Mouse (Mus musculus) liver, adult 2 months (tissue): Measurements from ENCODE around the gene Prelp. TPM values are rescaled to one million over a fixed set of nuclear protein-coding genes. Genes with fewer than 3 reads are reported as not detected.
A peak's percentile ranks its signal among the peaks of the same experiment; 100 is the strongest.

Experiments
- DNase-seq: peaks from one replicate; pipeline ENCODE4 v3.0.0-alpha.2; 2011; ENCODE audit warnings: low read depth, low spot score; ENCODE audit errors: extremely low read depth
- H3K27ac ChIP-seq: fragments of 200-500 bp; replicated peaks from 2 replicates; pipeline ENCODE4 v1.5.1; 2012; ENCODE audit warnings: low read depth, mild to moderate bottlenecking, control low read depth, inconsistent platforms, low read length; ENCODE audit not compliant: insufficient read depth
- H3K27me3 ChIP-seq: fragments of 200-500 bp; 2 replicates; pipeline ENCODE4 v1.6.1; 2012; ENCODE audit warnings: mild to moderate bottlenecking, moderate library complexity, low read length, inconsistent platforms; ENCODE audit not compliant: control insufficient read depth, insufficient read depth
- H3K36me3 ChIP-seq: fragments of 200-500 bp; 2 replicates; pipeline ENCODE4 v1.6.1; 2012; ENCODE audit warnings: low read length, inconsistent platforms; ENCODE audit not compliant: control insufficient read depth, insufficient read depth
- H3K4me1 ChIP-seq: fragments of 200-500 bp; 2 replicates; pipeline ENCODE4 v1.6.1; 2011; ENCODE audit warnings: low read length; ENCODE audit not compliant: control insufficient read depth, insufficient read depth
- H3K4me3 ChIP-seq: fragments of 200-500 bp; 2 replicates; pipeline ENCODE4 v1.5.1; 2011; ENCODE audit warnings: low read depth, mild to moderate bottlenecking, control low read depth, low read length, moderate library complexity; ENCODE audit not compliant: insufficient read depth
- H3K79me2 ChIP-seq: fragments of 200-500 bp; 2 replicates; pipeline ENCODE4 v1.6.1; 2012; ENCODE audit warnings: inconsistent platforms, mild to moderate bottlenecking, low read length, moderate library complexity; ENCODE audit not compliant: control insufficient read depth, insufficient read depth
- H3K9ac ChIP-seq: fragments of 200-500 bp; 2 replicates; pipeline ENCODE4 v1.6.1; 2012; ENCODE audit warnings: low read depth, mild to moderate bottlenecking, control low read depth, inconsistent platforms, low read length
- CTCF ChIP-seq: fragments of 200-500 bp; IDR thresholded peaks from 2 replicates; pipeline ENCODE4 v1.5.1; 2011; ENCODE audit warnings: low read depth, low read length, control low read depth
- POLR2A ChIP-seq: fragments of 200-500 bp; IDR thresholded peaks from 2 replicates; pipeline ENCODE4 v1.6.1; 2011; ENCODE audit warnings: low read length, control low read depth; ENCODE audit not compliant: insufficient read depth; ENCODE audit errors: extremely low read depth
- WGBS: fragments of 180-500 bp; shearing (Covaris S2); methylation state at CpG from one replicate; pipeline ENCODE4 v1.1.7; 2018; 5-methylcytosine and 5-hydroxymethylcytosine counted together
- polyA plus RNA-seq: library from polyadenylated mRNA; depleted of rRNA; stranded (reverse); fragments of >200 nt; gene quantifications from 2 replicates; pipeline ENCODE4 v1.2.3, GENCODE M21; 2012
- total RNA-seq: library from RNA; depleted of rRNA; stranded (reverse); fragments of >200 nt; gene quantifications from 2 replicates; pipeline ENCODE4 v1.2.3, GENCODE M21; 2014

The Prelp gene
- total and polyA plus RNA-seq, 2 experiments: 6.6 to 23.8 TPM

GRCm38 (mm10) chr1:133920876-133921275 is 338 bp downstream of the Prelp start:
- peak overlapping the region; percentile 60 for H3K9ac ChIP-seq
- DNase-seq: no peak
- no peaks in the 10 kb centered on the region for H3K36me3 ChIP-seq
- H3K79me2 ChIP-seq: no peaks in the 10 kb centered on the region
- 49% methylated on average over 3 of the region's 3 CpGs for WGBS
- TF ChIP-seq POLR2A: no peak
- no peak for TF ChIP-seq CTCF
- H3K4me3 ChIP-seq: peak overlapping the region; percentile 56
- H3K27ac ChIP-seq: peak overlapping the region; percentile 67
- H3K27me3 ChIP-seq: no peaks in the 10 kb centered on the region
- H3K4me1 ChIP-seq: peaks cover 18% of the 10 kb centered on the region

DNA sequence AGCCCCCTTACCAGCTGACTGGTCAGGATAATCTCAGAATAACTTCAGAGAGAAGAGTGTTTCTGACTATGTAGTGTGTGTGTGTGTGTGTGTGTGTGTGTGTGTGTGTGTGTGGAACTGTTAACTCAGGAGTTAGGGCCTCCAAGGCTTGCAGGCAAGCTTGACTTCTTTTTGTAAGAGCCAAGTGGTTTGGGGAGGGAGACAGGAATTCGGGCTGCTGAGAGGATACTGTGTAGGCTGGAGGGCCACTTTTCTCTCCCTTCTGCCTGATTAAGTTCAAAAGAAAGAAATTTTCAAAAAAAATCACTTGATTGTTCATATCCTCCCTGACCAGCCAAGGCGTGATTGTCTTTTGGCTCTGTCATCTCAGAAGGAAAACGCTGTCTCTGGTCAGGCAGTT is 813 bp downstream of the Prelp start:
- Histone ChIP-seq H3K79me2 (no peaks in the 10 kb centered on the region), H3K4me3 (peak overlapping the region; percentile 56), H3K9ac (peak overlapping the region; percentile 60), H3K4me1 (peaks cover 21% of the 10 kb centered on the region), H3K27ac (peak overlapping the region; percentile 67), H3K36me3 (no peaks in the 10 kb centered on the region), H3K27me3 (no peaks in the 10 kb centered on the region)
- no peak for TF ChIP-seq CTCF
- TF ChIP-seq POLR2A: no peak
- DNase-seq: no peak
- 74% methylated on average over 3 of the region's 3 CpGs for WGBS

DNA sequence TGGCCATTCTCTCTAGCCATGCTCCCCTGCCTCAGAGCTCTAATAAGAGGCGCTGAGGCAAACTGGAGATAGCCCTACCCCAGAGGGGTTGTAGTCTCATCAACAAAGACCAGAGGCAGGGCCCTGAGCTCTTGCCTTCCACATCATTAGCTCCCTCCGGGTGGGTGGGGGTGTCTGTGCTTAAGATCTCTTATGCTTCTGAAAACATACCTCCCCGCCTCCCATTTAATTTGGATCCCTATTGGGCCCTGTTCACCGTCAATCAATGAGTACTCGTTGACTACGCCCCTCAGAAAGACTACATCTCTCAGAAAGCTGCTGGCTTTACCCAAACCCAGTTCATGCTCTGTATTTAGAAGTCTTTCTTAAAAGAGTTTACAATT is 3.1 kb downstream of the Prelp start:
- H3K9ac ChIP-seq: peak overlapping the region; percentile 71; the same call in 1 of the 2 replicates
- no peaks in the 10 kb centered on the region for H3K79me2 ChIP-seq
- H3K36me3 ChIP-seq: no peaks in the 10 kb centered on the region
- peaks cover 21% of the 10 kb centered on the region for H3K4me1 ChIP-seq
- WGBS: 76% methylated on average over 6 of the region's 6 CpGs
- H3K4me3 ChIP-seq: peak overlapping the region; percentile 51
- peak overlapping the region; percentile 84 for H3K27ac ChIP-seq
- DNase-seq: peak; percentile 33
- TF ChIP-seq CTCF (no peak), POLR2A (no peak)
- H3K27me3 ChIP-seq: no peaks in the 10 kb centered on the region

DNA sequence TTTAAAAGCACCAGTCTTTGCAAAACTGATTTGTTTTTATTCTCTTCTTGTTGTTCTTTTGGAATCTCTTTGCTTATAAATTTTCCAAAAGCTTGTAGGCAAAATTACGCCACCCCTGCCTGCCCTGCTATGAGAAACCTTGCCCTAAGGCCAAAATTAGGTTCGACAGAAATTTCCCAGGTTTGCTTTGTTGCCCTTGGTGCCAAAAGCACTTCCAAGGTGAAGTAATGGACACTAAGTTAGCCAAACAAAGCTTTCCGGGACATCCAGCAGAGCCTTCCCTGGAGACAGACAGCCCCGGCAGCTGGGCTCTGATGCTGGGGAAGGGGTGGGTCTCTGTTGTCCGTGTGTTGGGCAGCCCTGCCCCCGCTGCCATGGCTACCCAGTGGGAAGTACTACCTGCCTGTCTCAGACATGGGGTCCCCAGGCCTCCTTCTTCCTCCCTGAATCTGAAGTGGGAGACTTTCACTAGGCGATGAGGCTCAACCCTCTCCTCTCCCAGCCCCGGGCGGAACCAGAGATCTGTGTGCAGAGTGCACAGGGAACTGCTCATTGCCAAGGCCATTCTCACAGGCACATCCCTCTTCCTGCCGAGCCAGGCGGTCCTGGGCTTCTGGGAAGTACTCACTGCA is 3.6 kb downstream of the Prelp start:
- Histone ChIP-seq H3K27ac (peak overlapping the region; percentile 84), H3K4me1 (peaks cover 21% of the 10 kb centered on the region), H3K27me3 (no peaks in the 10 kb centered on the region), H3K36me3 (no peaks in the 10 kb centered on the region), H3K4me3 (peak overlapping the region; percentile 51), H3K9ac (peak overlapping the region; percentile 71), H3K79me2 (no peaks in the 10 kb centered on the region)
- DNase-seq: peak; percentile 89
- 27% methylated on average over 11 of the region's 11 CpGs for WGBS
- no peak for TF ChIP-seq POLR2A
- TF ChIP-seq CTCF: no peak

DNA sequence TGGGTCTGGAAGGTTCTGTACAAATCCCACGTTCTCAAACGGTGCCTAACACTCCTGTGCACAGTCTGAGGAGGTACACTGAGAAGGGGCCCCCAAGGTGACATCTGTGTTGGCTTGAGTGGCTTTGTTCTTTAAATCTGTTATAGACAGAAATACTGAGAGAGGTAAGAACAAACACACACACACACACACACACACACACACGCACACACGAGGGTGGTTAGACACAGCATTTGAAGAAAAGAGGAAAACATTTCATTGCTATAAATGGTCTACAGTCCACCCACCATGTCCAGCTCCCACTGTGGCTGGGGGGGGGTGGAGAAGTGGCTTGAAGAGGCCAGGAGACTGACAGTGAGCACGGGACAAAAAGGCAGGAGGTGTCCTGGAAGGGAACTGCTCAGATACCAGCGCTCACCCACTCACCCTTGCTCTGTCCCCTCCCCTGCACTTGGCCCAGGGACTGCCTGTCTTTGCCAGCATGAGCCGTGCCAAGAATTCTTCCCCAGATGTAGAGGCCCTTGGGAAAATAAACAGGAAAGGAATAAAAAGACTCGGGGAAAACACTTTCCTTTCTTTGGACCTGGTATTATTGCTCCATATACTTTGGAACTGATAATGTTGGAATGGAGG is 5.4 kb downstream of the Prelp start:
- TF ChIP-seq CTCF: no peak
- no peak for TF ChIP-seq POLR2A
- peaks cover 18% of the 10 kb centered on the region for H3K4me1 ChIP-seq
- no peaks in the 10 kb centered on the region for H3K36me3 ChIP-seq
- peak overlapping the region; percentile 68 for H3K27ac ChIP-seq
- H3K4me3 ChIP-seq: no peak overlapping the region
- H3K27me3 ChIP-seq: no peaks in the 10 kb centered on the region
- WGBS: 21% methylated on average over 8 of the region's 8 CpGs
- H3K79me2 ChIP-seq: no peaks in the 10 kb centered on the region
- H3K9ac ChIP-seq: 0 out of 2 replicates have a peak overlapping the region, but pooled peaks have one; percentile 39
- DNase-seq: peak; percentile 88

DNA sequence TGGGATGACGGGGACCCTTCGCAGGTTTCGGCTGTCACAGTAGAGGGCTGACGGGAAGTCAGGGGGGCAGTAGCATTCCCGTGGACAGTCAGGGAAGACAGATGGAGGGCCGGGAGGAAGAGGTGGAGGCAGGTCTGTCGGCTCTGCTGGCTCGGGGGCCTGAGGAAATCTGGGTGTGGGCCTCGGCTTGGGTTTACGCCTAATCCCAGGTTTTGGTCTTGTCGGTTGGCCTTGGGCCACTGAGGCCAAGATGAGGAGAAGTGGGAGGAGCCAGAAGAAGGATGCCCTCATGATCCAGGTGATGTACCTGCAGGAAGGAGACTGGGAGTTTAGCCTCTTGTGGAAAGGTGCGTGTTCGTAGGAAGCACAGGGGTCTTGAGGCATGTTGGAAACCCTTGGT is 6.1 kb downstream of the Prelp start:
- H3K79me2 ChIP-seq: no peaks in the 10 kb centered on the region
- TF ChIP-seq CTCF (no peak), POLR2A (no peak)
- H3K27me3 ChIP-seq: no peaks in the 10 kb centered on the region
- H3K4me3 ChIP-seq: no peak overlapping the region
- H3K4me1 ChIP-seq: peaks cover 18% of the 10 kb centered on the region
- H3K9ac ChIP-seq: no peak overlapping the region
- H3K36me3 ChIP-seq: no peaks in the 10 kb centered on the region
- H3K27ac ChIP-seq: no peak overlapping the region
- no peak for DNase-seq
- 89% methylated on average over 13 of the region's 13 CpGs for WGBS
